ENCODE assay signal across 25 mouse cellular contexts in the genomic region with DNA sequence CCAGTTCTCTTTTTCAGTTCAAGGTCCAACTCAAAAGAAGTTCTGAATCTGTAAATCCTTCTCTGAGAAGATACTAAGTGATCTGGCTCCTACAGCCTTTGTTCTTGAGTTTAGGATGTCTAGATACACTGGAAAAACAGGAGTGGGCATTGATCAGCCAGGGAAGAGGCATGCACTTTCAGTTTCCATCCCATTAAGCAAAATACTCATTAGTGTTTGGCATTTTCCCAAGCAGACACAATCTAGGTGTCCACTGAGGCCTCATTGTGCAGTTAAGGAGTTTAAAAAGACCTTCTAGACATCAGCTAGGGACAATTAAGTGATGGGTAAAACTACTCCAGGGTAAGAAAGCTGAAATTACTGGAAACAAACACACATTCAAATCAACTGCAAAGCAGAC.
DNase-seq lines count a peak whose midpoint lies in the region; ATAC-seq and TF ChIP-seq lines count a peak whose summit lies in the region.
"Had no signal": no experiment of that assay in that cellular context is flagged by ENCODE, and none has a peak within 500 bp of the region (broad histone marks: within the 10 kb centered on the region; RNA-seq: fewer than 3 reads in every experiment).

No protein-coding gene starts in this region.

- peak; percentile 25 for DNase-seq in hindbrain, postnatal 0 days (ENCODE audit: low spot score)
- DNase-seq in hindbrain, embryonic 10.5 days (ENCODE audit: low spot score), result no peak
- peak; percentile 66 for DNase-seq in Muller cell, postnatal 12 days (ENCODE audit: inconsistent ontology term)
- peak; percentile 62 for DNase-seq in brain, embryonic 14.5 days (ENCODE audit: low read depth)
- no peak for DNase-seq in gastrocnemius, postnatal 4 days (ENCODE audit: low spot score in 2 of 2)
- DNase-seq in kidney, adult 9 months, result no peak
- DNase-seq: adrenal gland, adult 8-10 months; adrenal gland, postnatal 25 days; cerebellum, adult 18-20 months; cerebellum, adult 9-10 months; cerebellum, postnatal 14 days; forebrain, postnatal 0 days; gastrocnemius, adult 2 months; gastrocnemius, postnatal 14 days; heart, adult 18-20 months; heart, postnatal 10 days; heart, postnatal 36 days had no signal

- H3K9ac ChIP-seq in hindbrain, postnatal 0 days (replicated peaks; ENCODE audit: low read length), result no peak overlapping the region
- H3K9ac ChIP-seq: embryonic facial prominence, embryonic 12.5 days; forebrain, embryonic 12.5 days; forebrain, postnatal 0 days; heart, embryonic 12.5 days; heart, embryonic 15.5 days; hindbrain, embryonic 14.5 days had no signal

- no peaks in the 10 kb centered on the region for H3K4me1 ChIP-seq in hindbrain, postnatal 0 days (ENCODE audit: insufficient read depth, low read length)
- H3K4me1 ChIP-seq in hindbrain, embryonic 10.5 days (replicated peaks), result no peaks in the 10 kb centered on the region
- H3K4me1 ChIP-seq: embryonic facial prominence, embryonic 12.5 days; forebrain, embryonic 12.5 days; heart, embryonic 12.5 days; heart, embryonic 15.5 days had no signal

- no peaks in the 10 kb centered on the region for H3K36me3 ChIP-seq in hindbrain, postnatal 0 days (ENCODE audit: insufficient read depth, low read length)
- H3K36me3 ChIP-seq in hindbrain, embryonic 10.5 days, result no peaks in the 10 kb centered on the region
- H3K36me3 ChIP-seq: embryonic facial prominence, embryonic 12.5 days; forebrain, embryonic 12.5 days; heart, embryonic 12.5 days; heart, embryonic 15.5 days had no signal

- no peak overlapping the region for H3K27ac ChIP-seq in hindbrain, postnatal 0 days
- no peak overlapping the region for H3K27ac ChIP-seq in hindbrain, embryonic 10.5 days
- H3K27ac ChIP-seq: embryonic facial prominence, embryonic 12.5 days; forebrain, embryonic 12.5 days; gastrocnemius, adult 2 months; heart, embryonic 15.5 days; hindbrain, embryonic 14.5 days had no signal

- no peak for TF ChIP-seq POLR2A in brain, embryonic 14.5 days (IDR thresholded peaks at IDR 0.05; ENCODE audit: borderline replicate concordance, extremely low read depth, insufficient read depth, insufficient read length, poor library complexity, severe bottlenecking)

- no peak for ATAC-seq in hindbrain, postnatal 0 days
- ATAC-seq: activated CD4-positive, CD25-positive, alpha-beta regulatory T cell, adult 4 months; CD4-positive, CD25-positive, alpha-beta regulatory T cell, adult 4 months; forebrain, postnatal 0 days had no signal

- no peak for TF ChIP-seq CTCF in hindbrain, postnatal 0 days (IDR thresholded peaks at IDR 0.05; ENCODE audit: low read depth)
- TF ChIP-seq CTCF in brain, embryonic 14.5 days (IDR thresholded peaks at IDR 0.05; ENCODE audit: borderline replicate concordance, extremely low read depth, insufficient read depth, insufficient read length), result no peak

- H3K4me3 ChIP-seq in hindbrain, postnatal 0 days (ENCODE audit: low read length), result no peak overlapping the region
- H3K4me3 ChIP-seq in hindbrain, embryonic 10.5 days, result no peak overlapping the region
- H3K4me3 ChIP-seq: embryonic facial prominence, embryonic 12.5 days; erythroblast, embryonic 14.5 days; forebrain, embryonic 12.5 days; gastrocnemius, adult 2 months; heart, embryonic 12.5 days; heart, embryonic 15.5 days had no signal

- no peak overlapping the region for H3K4me2 ChIP-seq in hindbrain, postnatal 0 days (ENCODE audit: low read depth, low read length)
- H3K4me2 ChIP-seq: embryonic facial prominence, embryonic 12.5 days; forebrain, embryonic 12.5 days; heart, embryonic 12.5 days; heart, embryonic 15.5 days; hindbrain, embryonic 14.5 days had no signal

- H3K9me3 ChIP-seq in hindbrain, postnatal 0 days (ENCODE audit: low read length), result no peaks in the 10 kb centered on the region
- H3K9me3 ChIP-seq in hindbrain, embryonic 10.5 days, result no peaks in the 10 kb centered on the region
- H3K9me3 ChIP-seq: embryonic facial prominence, embryonic 12.5 days; forebrain, embryonic 12.5 days; heart, embryonic 12.5 days; heart, embryonic 15.5 days had no signal

- H3K27me3 ChIP-seq in hindbrain, postnatal 0 days (ENCODE audit: insufficient read depth, low read length), result no peaks in the 10 kb centered on the region
- H3K27me3 ChIP-seq in hindbrain, embryonic 10.5 days (ENCODE audit: insufficient read depth, poor library complexity, severe bottlenecking), result no peaks in the 10 kb centered on the region
- H3K27me3 ChIP-seq: embryonic facial prominence, embryonic 12.5 days; forebrain, embryonic 12.5 days; heart, embryonic 12.5 days; heart, embryonic 15.5 days had no signal

Comparison
In these comparisons a context has a peak if more than half of its experiments do, and no peak if none do; other contexts are left out.
1. DNase-seq: peak in hindbrain, postnatal 0 days (single experiment), Muller cell, postnatal 12 days (single experiment) and brain, embryonic 14.5 days (single experiment); none in hindbrain, embryonic 10.5 days (single experiment), gastrocnemius, postnatal 4 days (0 of 2) and kidney, adult 9 months (single experiment).